Mouse (Mus musculus) midbrain, embryonic 11.5 days (tissue): ENCODE data around the gene Ank. TPM values are rescaled to one million over a fixed set of nuclear protein-coding genes. Genes with fewer than 3 reads are reported as not detected.

Experiments
- ATAC-seq: fragments of 200-750 bp; cut with Nextera tagmentation; 2 replicates; pipeline ENCODE4 v1.8.0; 2017; ENCODE audit warnings: moderate TSS enrichment, moderate library complexity; ENCODE audit not compliant: low FRiP score
- DNase-seq: peaks from one replicate; pipeline ENCODE4 v3.0.0; 2015; ENCODE audit warnings: low spot score; ENCODE audit errors: missing footprints
- H3K27ac ChIP-seq: fragments of 300-500 bp; sonication (generic); 2 replicates; pipeline ENCODE4 v1.5.1; 2014; ENCODE audit warnings: low read depth, low read length
- H3K27me3 ChIP-seq: fragments of 300-500 bp; sonication (generic); 2 replicates; pipeline ENCODE4 v1.6.1; 2014; ENCODE audit warnings: mild to moderate bottlenecking, low read length, moderate library complexity, mixed read lengths; ENCODE audit not compliant: control insufficient read depth, insufficient read depth
- H3K36me3 ChIP-seq: fragments of 300-500 bp; sonication (generic); 2 replicates; pipeline ENCODE4 v1.6.1; 2014; ENCODE audit warnings: mild to moderate bottlenecking, low read length, moderate library complexity, mixed read lengths; ENCODE audit not compliant: control insufficient read depth, insufficient read depth
- H3K4me1 ChIP-seq: fragments of 300-500 bp; sonication (generic); 2 replicates; pipeline ENCODE4 v1.6.1; 2014; ENCODE audit warnings: low read length; ENCODE audit not compliant: control insufficient read depth, insufficient read depth
- H3K4me2 ChIP-seq: fragments of 300-500 bp; sonication (generic); 2 replicates; pipeline ENCODE4 v1.6.1; 2014; ENCODE audit warnings: mild to moderate bottlenecking, moderate library complexity
- H3K4me3 ChIP-seq: fragments of 300-500 bp; sonication (generic); 2 replicates; pipeline ENCODE4 v1.5.1; 2014; ENCODE audit warnings: low read depth, low read length
- H3K9ac ChIP-seq: fragments of 300-500 bp; sonication (generic); 2 replicates; pipeline ENCODE4 v1.6.1; 2014; ENCODE audit warnings: low read length
- H3K9me3 ChIP-seq: fragments of 300-500 bp; sonication (generic); 2 replicates; pipeline ENCODE4 v1.6.1; 2016; ENCODE audit warnings: low read length; ENCODE audit not compliant: control insufficient read depth
- WGBS: fragments of 180-500 bp; shearing (Covaris S2); extraction: QIAGEN DNeasy Blood & Tissue Kit; methylation state at CpG from one replicate; pipeline ENCODE4 v1.1.7; 2014; 5-methylcytosine and 5-hydroxymethylcytosine counted together
- polyA plus RNA-seq: library from polyadenylated mRNA; unstranded; fragments of >200 nt; fragmentation: Nextera tagmentation; extraction: Ambion mirVana; gene quantifications from 2 replicates; pipeline ENCODE4 v1.2.1, GENCODE M21; 2014

The Ank gene
- polyA plus RNA-seq, 1 experiment from 2014 or later = 8.6 TPM

DNA sequence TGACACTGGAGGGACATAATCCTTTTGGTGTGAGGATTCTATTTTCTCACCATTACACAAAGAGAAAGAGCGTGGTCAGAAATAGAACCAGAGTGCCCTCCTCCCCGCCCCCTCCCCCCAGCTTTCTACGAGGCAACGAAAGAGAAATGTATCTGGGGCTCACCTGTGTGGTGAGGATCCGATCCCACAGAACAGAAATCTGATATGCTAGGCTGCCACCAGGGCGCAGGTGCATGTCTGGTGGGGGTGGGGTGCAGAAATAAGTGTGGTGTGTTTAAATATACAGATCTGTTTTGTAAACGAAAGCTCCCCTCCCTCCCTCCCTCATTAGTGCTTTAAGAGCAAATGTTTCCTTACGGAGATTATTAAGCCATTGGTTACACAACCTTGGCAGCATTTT lies 20.6 kb downstream of the Ank start:
- Histone ChIP-seq H3K36me3 (no peaks in the 10 kb centered on the region), H3K4me3 (no peak overlapping the region), H3K4me2 (no peak overlapping the region), H3K27me3 (no peaks in the 10 kb centered on the region), H3K9ac (no peak overlapping the region), H3K27ac (no peak overlapping the region), H3K4me1 (peaks cover 7% of the 10 kb centered on the region; the same call in 1 of the 2 replicates), H3K9me3 (no peaks in the 10 kb centered on the region)
- DNase-seq = no peak
- ATAC-seq = no peak
- 71% methylated on average over 8 of the region's 8 CpGs for whole genome bisulfite sequencing

DNA sequence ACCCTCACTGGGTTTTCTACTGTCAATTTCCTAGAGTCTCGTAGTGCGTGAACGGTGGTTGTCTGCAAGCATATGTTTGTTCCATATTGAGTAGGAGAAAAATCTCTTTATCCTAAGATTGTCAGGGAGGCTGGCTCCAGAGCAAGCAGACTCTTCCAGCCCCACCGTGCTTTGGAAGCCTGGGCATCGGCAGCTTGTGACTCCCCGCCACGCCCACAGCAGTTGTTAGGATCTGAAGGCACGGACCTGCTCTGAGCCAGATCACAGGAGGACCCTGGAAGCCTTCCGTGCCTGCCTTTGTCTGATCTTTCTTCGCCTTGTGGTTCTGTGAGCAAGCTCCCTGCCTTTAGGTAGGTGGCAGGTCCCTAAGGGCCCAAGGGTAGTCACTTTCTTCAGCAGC lies 21.6 kb downstream of the Ank start:
- H3K4me1 ChIP-seq = peaks cover 11% of the 10 kb centered on the region

DNA sequence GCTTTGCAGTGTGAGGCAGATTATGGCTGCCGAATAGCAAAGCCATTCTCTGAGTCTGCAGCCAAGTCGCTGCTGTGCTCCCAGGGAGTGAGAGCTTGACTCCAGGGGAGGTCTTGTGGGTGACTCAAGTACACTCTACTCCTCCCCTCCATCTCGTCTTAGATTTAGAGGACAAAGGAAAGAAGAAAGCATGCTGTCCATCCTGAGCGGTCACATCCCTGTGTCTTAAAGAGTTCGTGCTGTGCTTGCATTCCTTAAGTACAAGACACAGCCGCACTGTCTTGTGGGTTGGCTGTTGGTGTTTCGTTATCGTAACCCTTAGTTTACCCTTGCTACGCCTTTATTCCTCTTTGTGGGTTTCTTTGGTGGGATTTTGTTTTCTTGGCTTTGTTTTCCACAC lies 24.2 kb downstream of the Ank start:
- 62% methylated on average over 9 of the region's 9 CpGs for WGBS
- H3K27me3 ChIP-seq = no peaks in the 10 kb centered on the region

More for the DNA sequence above, 21.6 kb downstream of the Ank start:
- H3K9me3 ChIP-seq = no peaks in the 10 kb centered on the region
- 0 out of 2 replicates have a peak, but pooled peaks have one; percentile 22 for ATAC-seq
- H3K27me3 ChIP-seq = no peaks in the 10 kb centered on the region
- no peak overlapping the region for H3K4me3 ChIP-seq
- no peak overlapping the region for H3K9ac ChIP-seq
- H3K36me3 ChIP-seq = no peaks in the 10 kb centered on the region
- WGBS = 52% methylated on average over 10 of the region's 10 CpGs
- no peak overlapping the region for H3K4me2 ChIP-seq
- DNase-seq = no peak
- H3K27ac ChIP-seq = no peak overlapping the region

DNA sequence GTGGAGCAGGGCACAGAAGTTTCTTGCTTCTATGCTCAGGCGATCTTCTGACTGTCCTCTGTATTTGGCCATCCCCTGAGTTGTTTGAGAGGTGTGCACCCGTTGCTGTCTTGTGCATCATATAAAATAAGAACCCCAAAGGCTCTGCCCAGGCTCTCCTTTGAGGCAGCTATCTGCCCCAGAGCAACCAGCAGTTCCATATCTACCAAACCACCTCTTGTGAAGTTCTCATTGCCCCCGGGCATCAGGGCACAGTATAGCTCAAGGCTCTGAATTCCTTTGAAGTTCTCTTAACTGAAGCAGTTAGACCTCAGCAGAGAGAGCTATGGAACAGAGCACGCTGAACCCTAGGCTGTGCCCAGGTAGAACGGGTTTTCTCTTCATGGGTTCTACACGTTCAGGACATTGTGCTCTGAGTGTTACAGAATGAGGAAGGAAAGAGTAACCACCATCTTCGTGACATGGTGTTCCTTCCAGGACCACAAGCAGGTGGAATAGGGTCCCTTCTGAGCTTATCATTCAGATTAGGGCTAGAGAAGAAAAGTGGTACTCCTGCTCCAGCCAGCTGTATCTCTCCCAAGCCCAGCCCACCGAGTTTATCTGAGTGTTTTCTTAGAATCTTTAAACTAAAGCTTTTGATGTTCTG lies 25.1 kb downstream of the Ank start:
- ATAC-seq = no peak
- H3K27me3 ChIP-seq = no peaks in the 10 kb centered on the region
- H3K9ac ChIP-seq = no peak overlapping the region
- 88% methylated on average over 8 of the region's 8 CpGs for WGBS
- no peak overlapping the region for H3K4me2 ChIP-seq
- DNase-seq = no peak
- H3K9me3 ChIP-seq = no peaks in the 10 kb centered on the region
- no peaks in the 10 kb centered on the region for H3K36me3 ChIP-seq
- H3K27ac ChIP-seq = no peak overlapping the region
- peaks cover 22% of the 10 kb centered on the region for H3K4me1 ChIP-seq
- no peak overlapping the region for H3K4me3 ChIP-seq

More for the DNA sequence above, 24.2 kb downstream of the Ank start:
- ATAC-seq (no peak), DNase-seq (no peak)
- Histone ChIP-seq H3K9ac (no peak overlapping the region), H3K4me3 (no peak overlapping the region), H3K9me3 (no peaks in the 10 kb centered on the region), H3K27ac (no peak overlapping the region), H3K4me1 (peaks cover 19% of the 10 kb centered on the region), H3K4me2 (no peak overlapping the region), H3K36me3 (no peaks in the 10 kb centered on the region)

DNA sequence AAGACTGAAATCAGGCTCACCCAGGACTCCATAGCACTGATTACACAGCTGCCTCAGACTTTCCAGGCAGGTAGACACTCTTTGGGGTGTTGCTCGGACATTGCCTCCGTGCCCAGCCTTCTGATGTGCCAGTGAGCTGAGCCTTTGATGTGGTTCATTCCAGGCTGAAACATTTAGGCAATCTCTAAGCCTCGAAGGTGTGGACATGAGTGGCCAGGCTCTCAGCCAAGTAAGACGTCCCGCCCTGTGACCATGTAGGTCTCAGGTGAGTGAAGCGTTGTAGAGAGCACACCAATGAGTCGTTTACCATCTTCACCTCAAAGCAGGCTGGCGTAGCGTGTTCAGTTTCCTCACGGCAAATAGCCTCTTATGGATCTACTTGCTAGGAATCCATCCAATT lies 25.7 kb downstream of the Ank start:
- H3K27ac ChIP-seq = no peak overlapping the region
- ATAC-seq = no peak
- H3K9me3 ChIP-seq = no peaks in the 10 kb centered on the region
- no peak overlapping the region for H3K4me3 ChIP-seq
- DNase-seq = no peak
- no peak overlapping the region for H3K4me2 ChIP-seq
- H3K36me3 ChIP-seq = no peaks in the 10 kb centered on the region
- no peaks in the 10 kb centered on the region for H3K27me3 ChIP-seq
- H3K9ac ChIP-seq = no peak overlapping the region
- 96% methylated on average over 10 of the region's 10 CpGs for WGBS
- peaks cover 22% of the 10 kb centered on the region for H3K4me1 ChIP-seq

DNA sequence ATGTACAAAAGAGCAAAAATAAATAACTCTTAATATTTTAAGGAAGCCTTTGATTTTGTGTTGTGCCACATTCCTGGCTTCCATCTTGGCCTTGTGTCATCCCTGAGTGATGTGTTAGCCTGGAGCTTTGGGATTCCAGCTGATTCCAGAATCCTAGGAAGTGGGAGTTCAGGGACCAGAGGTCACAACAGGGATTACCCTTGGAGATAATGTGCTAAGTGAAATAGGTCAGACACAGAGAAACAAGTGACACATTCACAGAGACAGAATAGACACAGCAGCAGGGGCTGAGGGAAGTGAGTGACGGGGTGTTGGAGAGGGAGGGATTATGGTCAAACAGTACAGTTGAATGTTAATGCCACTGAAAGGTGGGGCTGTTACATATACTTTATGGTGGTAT lies 26.3 kb downstream of the Ank start:
- ATAC-seq (no peak), DNase-seq (no peak)
- Histone ChIP-seq H3K4me2 (no peak overlapping the region), H3K9me3 (no peaks in the 10 kb centered on the region), H3K36me3 (no peaks in the 10 kb centered on the region), H3K27ac (no peak overlapping the region), H3K27me3 (no peaks in the 10 kb centered on the region), H3K9ac (no peak overlapping the region), H3K4me1 (peaks cover 24% of the 10 kb centered on the region), H3K4me3 (no peak overlapping the region)
- WGBS = 41% methylated on average over 1 of the region's 1 CpGs

DNA sequence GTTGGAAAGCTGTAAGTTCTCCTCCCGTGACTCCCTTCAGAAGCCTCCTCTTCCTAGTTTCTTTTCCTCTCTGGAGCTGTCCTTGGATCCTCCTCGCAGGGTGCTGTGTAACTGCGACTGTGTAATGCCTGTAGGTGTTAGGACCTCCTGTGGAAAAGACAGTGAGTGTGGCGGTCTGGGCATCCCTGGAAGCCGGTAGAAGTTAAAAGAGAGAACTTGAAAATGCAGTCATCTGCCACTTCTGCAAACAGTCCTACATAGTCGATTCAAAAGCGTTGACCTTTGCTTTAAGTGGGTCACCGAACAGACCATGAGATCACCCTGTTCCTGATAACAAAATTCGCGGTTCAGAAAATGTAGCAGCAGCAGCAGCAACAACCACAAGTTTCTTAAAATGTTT lies 27.0 kb downstream of the Ank start:
- Histone ChIP-seq H3K27me3 (no peaks in the 10 kb centered on the region), H3K4me1 (peaks cover 21% of the 10 kb centered on the region), H3K36me3 (no peaks in the 10 kb centered on the region), H3K4me2 (no peak overlapping the region), H3K9ac (no peak overlapping the region), H3K27ac (no peak overlapping the region; the same call in 1 of the 2 replicates), H3K9me3 (no peaks in the 10 kb centered on the region), H3K4me3 (no peak overlapping the region)
- DNase-seq (no peak), ATAC-seq (no peak)
- 37% methylated on average over 10 of the region's 10 CpGs for WGBS

DNA sequence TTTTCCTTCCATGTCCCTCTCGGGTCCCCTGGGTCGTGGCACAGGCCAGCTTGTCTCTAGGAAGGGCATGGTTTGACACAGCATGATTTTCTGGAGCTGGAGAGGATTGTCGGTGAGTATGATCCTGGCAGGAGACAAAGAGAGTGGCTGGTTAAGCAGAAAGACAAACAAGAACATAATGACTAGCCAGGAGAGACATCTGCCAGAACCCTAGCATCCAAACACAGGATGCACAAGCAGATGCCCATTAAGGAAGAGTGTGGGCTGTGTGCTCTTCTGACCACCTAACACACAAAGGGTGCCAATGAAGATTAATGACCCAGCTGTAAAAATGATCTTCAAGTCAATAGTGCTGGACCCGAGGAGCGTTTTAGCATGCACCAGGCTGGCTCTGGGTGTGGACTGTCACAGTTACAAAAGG lies 29.5 kb downstream of the Ank start:
- H3K9me3 ChIP-seq = no peaks in the 10 kb centered on the region
- no peaks in the 10 kb centered on the region for H3K27me3 ChIP-seq
- no peak overlapping the region for H3K9ac ChIP-seq
- no peak overlapping the region for H3K4me2 ChIP-seq
- WGBS = 53% methylated on average over 5 of the region's 5 CpGs
- no peak overlapping the region for H3K4me3 ChIP-seq
- no peak for DNase-seq
- peaks cover 21% of the 10 kb centered on the region for H3K4me1 ChIP-seq
- no peaks in the 10 kb centered on the region for H3K36me3 ChIP-seq
- peak; percentile 61 for ATAC-seq
- H3K27ac ChIP-seq = no peak overlapping the region

DNA sequence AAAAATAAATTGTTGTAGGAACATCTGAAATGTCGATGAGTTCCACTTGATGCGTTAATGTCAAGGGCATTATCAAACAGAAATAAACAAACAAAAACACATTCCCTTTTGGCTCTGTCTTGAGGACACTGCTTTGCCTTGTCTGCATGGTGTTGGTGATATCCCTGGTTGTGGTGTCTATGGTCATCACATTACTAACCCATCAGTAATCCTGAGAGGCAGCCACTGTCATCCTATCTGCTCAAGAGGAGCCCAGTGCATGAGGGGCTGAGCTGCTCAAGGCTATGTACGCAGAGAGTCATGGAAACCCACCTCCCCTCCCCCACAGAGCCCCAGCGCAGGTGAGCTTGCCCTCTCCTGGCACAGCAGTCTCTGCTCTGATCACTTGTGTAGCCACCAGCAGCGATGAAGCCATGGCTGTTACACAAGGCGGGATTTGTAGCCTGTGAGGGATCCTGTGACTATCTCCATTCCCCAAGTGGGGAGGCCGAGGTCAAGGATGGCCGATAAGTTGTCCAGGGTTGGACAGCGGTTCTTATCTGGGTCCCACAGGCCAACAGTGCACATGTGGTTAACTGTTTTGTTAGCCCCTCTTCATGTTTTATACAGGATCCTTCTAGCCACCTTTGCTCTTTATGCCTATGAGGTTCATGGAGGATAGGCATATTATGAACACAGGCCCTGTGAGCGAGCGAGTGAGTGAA lies 30.3 kb downstream of the Ank start:
- Histone ChIP-seq H3K27ac (no peak overlapping the region), H3K4me1 (peaks cover 21% of the 10 kb centered on the region), H3K36me3 (no peaks in the 10 kb centered on the region), H3K4me2 (no peak overlapping the region), H3K9ac (no peak overlapping the region), H3K4me3 (no peak overlapping the region), H3K27me3 (no peaks in the 10 kb centered on the region), H3K9me3 (no peaks in the 10 kb centered on the region)
- ATAC-seq = peak; percentile 43
- DNase-seq = no peak
- 77% methylated on average over 11 of the region's 11 CpGs for WGBS
